8 mouse cellular contexts compared by ENCODE assay signal in genomic region chr19:46037243-46037924, GRCm38 (mm10). TPM values are rescaled to one million over a fixed set of nuclear protein-coding genes. Genes with fewer than 3 reads are reported as not detected.
A peak's percentile ranks its signal among the peaks of the same experiment; 100 is the strongest.
DNase-seq lines count a peak whose midpoint lies in the region; ATAC-seq and TF ChIP-seq lines count a peak whose summit lies in the region.

No protein-coding gene starts in this region.

- intact Hi-C loops in heart, postnatal 36 days (cut with DNase I) = no loop called here

- H3K9ac ChIP-seq in heart, embryonic 14.5 days (ENCODE audit: low read length) = peak overlapping the region; percentile 89
- peak overlapping the region; percentile 81; the same call in 1 of the 2 replicates for H3K9ac ChIP-seq in ES-E14 (ENCODE audit: insufficient read depth, low read depth, low read length, poor library complexity, severe bottlenecking)
- H3K9ac ChIP-seq in forebrain, postnatal 0 days = peak overlapping the region; percentile 81

- no peak for ATAC-seq in heart, embryonic 14.5 days (ENCODE audit: insufficient number of reproducible peaks, insufficient read depth, low FRiP score, low read depth)
- ATAC-seq in forebrain, postnatal 0 days = no peak

- in situ Hi-C loops in ES-E14 (cut with MboI; ENCODE audit: low sequenced_read_pairs in 2 of 2, unreplicated experiment in 2 of 2) = no loop called here

- H3K9me3 ChIP-seq in heart, embryonic 14.5 days (ENCODE audit: control insufficient read depth, low read length) = no peaks in the 10 kb centered on the region
- no peaks in the 10 kb centered on the region for H3K9me3 ChIP-seq in ES-E14 (ENCODE audit: control insufficient read depth, insufficient read depth, low read depth, low read length)
- H3K9me3 ChIP-seq in forebrain, postnatal 0 days (ENCODE audit: low read length) = no peaks in the 10 kb centered on the region

- no peak for DNase-seq in heart, postnatal 36 days
- DNase-seq in ES-E14 (ENCODE audit: low read depth, low spot score) = peak; percentile 66
- no peak for DNase-seq in forebrain, postnatal 0 days
- peak; percentile 32 for DNase-seq in lung, postnatal 25 days (ENCODE audit: low spot score)
- peak; percentile 69 for DNase-seq in thymus, postnatal 0 days (ENCODE audit: low spot score)
- no peak for DNase-seq in frontal cortex, postnatal 36 days (ENCODE audit: low spot score in 2 of 2)
- DNase-seq in adrenal gland, postnatal 25 days = no peak

- H3K4me3 ChIP-seq in heart, embryonic 14.5 days (ENCODE audit: control insufficient read depth in 1 of 2, insufficient read depth in 1 of 2, low read depth in 1 of 2, low read length in 2 of 2) = peak overlapping the region; percentile 72 to 91
- peak overlapping the region; percentile 75 to 84 for H3K4me3 ChIP-seq in ES-E14 (ENCODE audit: insufficient read depth in 1 of 2, low read depth in 1 of 2, low read length in 2 of 2, poor library complexity in 1 of 2, severe bottlenecking in 1 of 2)
- H3K4me3 ChIP-seq in forebrain, postnatal 0 days (ENCODE audit: low read depth, low read length) = peak overlapping the region; percentile 58

- H3K36me3 ChIP-seq in heart, embryonic 14.5 days (ENCODE audit: control insufficient read depth, insufficient read depth, low read length) = peaks cover 41% of the 10 kb centered on the region
- H3K36me3 ChIP-seq in ES-E14 (ENCODE audit: control insufficient read depth, insufficient read depth, low read length, poor library complexity, severe bottlenecking) = peaks cover 45% of the 10 kb centered on the region
- H3K36me3 ChIP-seq in forebrain, postnatal 0 days (ENCODE audit: insufficient read depth) = peaks cover 42% of the 10 kb centered on the region

- H3K27me3 ChIP-seq in heart, embryonic 14.5 days (ENCODE audit: control insufficient read depth, insufficient read depth, low read length) = no peaks in the 10 kb centered on the region
- no peaks in the 10 kb centered on the region for H3K27me3 ChIP-seq in forebrain, postnatal 0 days (ENCODE audit: insufficient read depth, low read length)

- H3K4me2 ChIP-seq in heart, embryonic 14.5 days (ENCODE audit: low read length) = peak overlapping the region; percentile 94
- peak overlapping the region; percentile 91 for H3K4me2 ChIP-seq in forebrain, postnatal 0 days (ENCODE audit: low read depth)

- WGBS in heart, embryonic 14.5 days = 14% methylated on average over 6 of the region's 6 CpGs
- 7% methylated on average over 6 of the region's 6 CpGs for WGBS in forebrain, postnatal 0 days

- TF ChIP-seq CTCF in forebrain, postnatal 0 days (IDR thresholded peaks at IDR 0.05; ENCODE audit: low read depth) = no peak

- peaks cover 38 to 51% of the 10 kb centered on the region in 2 experiments for H3K4me1 ChIP-seq in heart, embryonic 14.5 days (ENCODE audit: control insufficient read depth in 2 of 2, insufficient read depth in 2 of 2, low read length in 2 of 2)
- peaks cover 3 to 18% of the 10 kb centered on the region in 2 experiments for H3K4me1 ChIP-seq in ES-E14 (ENCODE audit: control insufficient read depth in 2 of 2, insufficient read depth in 2 of 2, low read length in 2 of 2, poor library complexity in 1 of 2)
- H3K4me1 ChIP-seq in forebrain, postnatal 0 days (ENCODE audit: insufficient read depth) = peaks cover 39% of the 10 kb centered on the region

- peak overlapping the region; percentile 24 to 95; a peak in 3 of 4 replicates for H3K27ac ChIP-seq in heart, embryonic 14.5 days (replicated peaks in 1 of 2; ENCODE audit: control insufficient read depth in 1 of 2, insufficient read depth in 1 of 2, low read depth in 2 of 2, low read length in 2 of 2)
- H3K27ac ChIP-seq in ES-E14 (ENCODE audit: insufficient read depth, low read depth, low read length, poor library complexity, severe bottlenecking) = peak overlapping the region; percentile 70; the same call in 1 of the 2 replicates
- H3K27ac ChIP-seq in forebrain, postnatal 0 days (ENCODE audit: low read depth, low read length) = peak overlapping the region; percentile 45; the same call in 1 of the 2 replicates

TF ChIP-seq in ES-E14, 5 proteins besides CTCF, POLR2A, EP300 and RAD21:
- TF ChIP-seq CHD2 (IDR thresholded peaks at IDR 0.05; ENCODE audit: low read depth, low read length) (0 out of 2 replicates have a peak, but pooled peaks have one; percentile 14), MAFK (IDR thresholded peaks at IDR 0.05; ENCODE audit: insufficient read depth, low read depth, low read length) (no peak)

RNA-seq across cellular contexts. Expression of gene Pprc1, which starts 7.3 kb away (rescaled TPM):
- 24.6 and 26.4 TPM in 2 replicates for polyA plus RNA-seq in heart, embryonic 14.5 days (2014; fragmentation: Nextera tagmentation; extraction: Ambion mirVana)
- 10 to 100 TPM; 16.1 to 16.4 TPM for total RNA-seq in heart, postnatal 36 days (2021)
- 68.4 and 75.1 TPM in 2 replicates for total RNA-seq in ES-E14 (2012; rRNA removed)
- total RNA-seq in forebrain, postnatal 0 days (2014; rRNA removed) = 10.6 and 11.2 TPM in 2 replicates
- polyA plus RNA-seq in forebrain, postnatal 0 days (2015; fragmentation: Nextera tagmentation; extraction: Ambion mirVana) = 9.0 and 11.3 TPM in 2 replicates
- polyA plus RNA-seq in thymus, postnatal 0 days (2015; fragmentation: Nextera tagmentation; extraction: Ambion mirVana) = 11.6 and 12.8 TPM in 2 replicates
- 25.7 and 32.7 TPM in 2 replicates for total RNA-seq in adrenal gland, postnatal 25 days (2021)

RNA-seq across cellular contexts. Expression of gene Ldb1, which starts 7.6 kb away (rescaled TPM):
- polyA plus RNA-seq in heart, embryonic 14.5 days (2014; fragmentation: Nextera tagmentation; extraction: Ambion mirVana) = 58.8 and 66.5 TPM in 2 replicates
- total RNA-seq in heart, postnatal 36 days (2021) = 10 to 100 TPM; 38.4 to 52.4 TPM
- total RNA-seq in ES-E14 (2012; rRNA removed) = 123 and 207 TPM in 2 replicates
- total RNA-seq in forebrain, postnatal 0 days (2014; rRNA removed) = 140 and 162 TPM in 2 replicates
- polyA plus RNA-seq in forebrain, postnatal 0 days (2015; fragmentation: Nextera tagmentation; extraction: Ambion mirVana) = 82.6 and 90.4 TPM in 2 replicates
- 140 and 157 TPM in 2 replicates for polyA plus RNA-seq in thymus, postnatal 0 days (2015; fragmentation: Nextera tagmentation; extraction: Ambion mirVana)
- total RNA-seq in adrenal gland, postnatal 25 days (2021) = 76.2 and 94.9 TPM in 2 replicates

RNA-seq across cellular contexts. Expression of gene Hps6, which starts 34.1 kb away (rescaled TPM):
- 3.3 and 4.0 TPM in 2 replicates for polyA plus RNA-seq in heart, embryonic 14.5 days (2014; fragmentation: Nextera tagmentation; extraction: Ambion mirVana)
- 1 to 10 TPM; 6.1 to 6.3 TPM for total RNA-seq in heart, postnatal 36 days (2021)
- total RNA-seq in ES-E14 (2012; rRNA removed) = 4.9 and 6.9 TPM in 2 replicates
- total RNA-seq in forebrain, postnatal 0 days (2014; rRNA removed) = 5.3 and 7.0 TPM in 2 replicates
- 3.6 and 4.6 TPM in 2 replicates for polyA plus RNA-seq in forebrain, postnatal 0 days (2015; fragmentation: Nextera tagmentation; extraction: Ambion mirVana)
- polyA plus RNA-seq in thymus, postnatal 0 days (2015; fragmentation: Nextera tagmentation; extraction: Ambion mirVana) = 7.5 and 8.0 TPM in 2 replicates
- total RNA-seq in adrenal gland, postnatal 25 days (2021) = 19.9 and 26.3 TPM in 2 replicates

RNA-seq across cellular contexts. Expression of gene Nolc1, which starts 38.3 kb away (rescaled TPM):
- polyA plus RNA-seq in heart, embryonic 14.5 days (2014; fragmentation: Nextera tagmentation; extraction: Ambion mirVana) = 36.5 and 37.1 TPM in 2 replicates
- 10 to 100 TPM; 14.4 to 19.8 TPM for total RNA-seq in heart, postnatal 36 days (2021)
- 134 and 140 TPM in 2 replicates for total RNA-seq in ES-E14 (2012; rRNA removed)
- 38.0 and 51.6 TPM in 2 replicates for total RNA-seq in forebrain, postnatal 0 days (2014; rRNA removed)
- polyA plus RNA-seq in forebrain, postnatal 0 days (2015; fragmentation: Nextera tagmentation; extraction: Ambion mirVana) = 49.7 and 67.3 TPM in 2 replicates
- 90.2 and 102 TPM in 2 replicates for polyA plus RNA-seq in thymus, postnatal 0 days (2015; fragmentation: Nextera tagmentation; extraction: Ambion mirVana)
- 43.4 and 54.5 TPM in 2 replicates for total RNA-seq in adrenal gland, postnatal 25 days (2021)

RNA-seq across cellular contexts. Expression of gene Armh3, which starts 39.1 kb away (rescaled TPM):
- 13.9 and 14.1 TPM in 2 replicates for polyA plus RNA-seq in heart, embryonic 14.5 days (2014; fragmentation: Nextera tagmentation; extraction: Ambion mirVana)
- 10 to 100 TPM; 15.5 to 15.8 TPM for total RNA-seq in heart, postnatal 36 days (2021)
- total RNA-seq in ES-E14 (2012; rRNA removed) = 8.0 and 10.1 TPM in 2 replicates
- total RNA-seq in forebrain, postnatal 0 days (2014; rRNA removed) = 17.5 and 22.5 TPM in 2 replicates
- polyA plus RNA-seq in forebrain, postnatal 0 days (2015; fragmentation: Nextera tagmentation; extraction: Ambion mirVana) = 18.7 and 20.9 TPM in 2 replicates
- 10.4 and 10.7 TPM in 2 replicates for polyA plus RNA-seq in thymus, postnatal 0 days (2015; fragmentation: Nextera tagmentation; extraction: Ambion mirVana)
- total RNA-seq in adrenal gland, postnatal 25 days (2021) = 16.9 and 19.7 TPM in 2 replicates

Comparison
In these comparisons a context has a peak if more than half of its experiments do, and no peak if none do; other contexts are left out.
1. DNase-seq: peak in ES-E14 (single experiment), lung, postnatal 25 days (single experiment) and thymus, postnatal 0 days (single experiment); none in heart, postnatal 36 days (0 of 2), forebrain, postnatal 0 days (single experiment), frontal cortex, postnatal 36 days (0 of 2) and adrenal gland, postnatal 25 days (single experiment).
2. Peak in every context shown above with its lines, with median percentiles within 50 percentile points of each other: H3K27ac ChIP-seq, H3K4me3 ChIP-seq and H3K9ac ChIP-seq.